Mouse (Mus musculus) kidney, embryonic 16.5 days (tissue): Measurements from ENCODE around the gene Mad2l1bp. TPM values are rescaled to one million over a fixed set of nuclear protein-coding genes. Genes with fewer than 3 reads are reported as not detected.

ENCODE experiments used
- ATAC-seq: fragments of 200-750 bp; cut with Nextera tagmentation; 2 replicates; pipeline ENCODE4 v1.8.0; 2017; ENCODE audit warnings: moderate TSS enrichment; ENCODE audit not compliant: low FRiP score, low TSS enrichment
- H3K27ac ChIP-seq: fragments of 300-500 bp; sonication (generic); 2 replicates; pipeline ENCODE4 v1.5.1; 2014; ENCODE audit warnings: low read length
- H3K27me3 ChIP-seq: fragments of 300-500 bp; sonication (generic); 2 replicates; pipeline ENCODE4 v1.6.1; 2014; ENCODE audit warnings: low read length, control low read depth, mixed read lengths; ENCODE audit not compliant: insufficient read depth
- H3K36me3 ChIP-seq: fragments of 300-500 bp; sonication (generic); 2 replicates; pipeline ENCODE4 v1.6.1; 2014; ENCODE audit warnings: low read length, control low read depth, mixed read lengths; ENCODE audit not compliant: insufficient read depth
- H3K4me1 ChIP-seq: fragments of 300-500 bp; sonication (generic); 2 replicates; pipeline ENCODE4 v1.6.1; 2014; ENCODE audit warnings: low read length, control low read depth, mixed read lengths; ENCODE audit not compliant: insufficient read depth
- H3K4me2 ChIP-seq: fragments of 300-500 bp; sonication (generic); replicated peaks from 2 replicates; pipeline ENCODE4 v1.6.1; 2014; ENCODE audit warnings: low read depth, low read length
- H3K4me3 ChIP-seq: fragments of 300-500 bp; sonication (generic); 2 replicates; pipeline ENCODE4 v1.5.1; 2014; ENCODE audit warnings: mild to moderate bottlenecking, low read length
- H3K9ac ChIP-seq: fragments of 300-500 bp; sonication (generic); replicated peaks from 2 replicates; pipeline ENCODE4 v1.6.1; 2014; ENCODE audit warnings: low read length
- H3K9me3 ChIP-seq: fragments of 300-500 bp; sonication (generic); 2 replicates; pipeline ENCODE4 v1.6.1; 2016; ENCODE audit warnings: low read length, control low read depth
- WGBS: fragments of 180-500 bp; shearing (Covaris S2); extraction: QIAGEN DNeasy Blood & Tissue Kit; methylation state at CpG from one replicate; pipeline ENCODE4 v1.1.7; 2014; 5-methylcytosine and 5-hydroxymethylcytosine counted together
- polyA plus RNA-seq: library from polyadenylated mRNA; unstranded; fragments of >200 nt; fragmentation: Nextera tagmentation; extraction: Ambion mirVana; gene quantifications from 2 replicates; pipeline ENCODE4 v1.2.1, GENCODE M21; 2015

The Mad2l1bp gene
- polyA plus RNA-seq, 1 experiment from 2014 or later = 41.2 TPM

DNA sequence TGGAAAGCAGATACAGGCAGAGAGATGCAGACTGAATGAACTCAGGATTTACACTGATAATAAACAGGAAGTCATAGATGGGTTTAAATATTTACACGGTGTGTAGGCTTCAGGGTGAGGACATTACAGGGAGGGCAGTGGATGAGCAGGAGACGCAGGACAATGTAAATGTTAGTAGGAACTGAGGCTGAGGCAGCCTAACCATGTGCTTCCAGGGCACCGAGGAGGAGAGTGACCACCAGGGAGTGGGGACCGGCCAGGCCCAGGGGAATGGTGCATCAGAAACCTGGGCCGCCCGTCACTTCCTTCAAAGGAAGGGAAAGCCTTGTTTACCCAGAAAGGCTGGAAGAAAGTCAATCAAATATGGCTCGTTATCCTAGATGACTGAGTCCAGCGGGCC, 54.8 kb downstream of the Mad2l1bp start:
- no peak overlapping the region for H3K4me3 ChIP-seq
- H3K36me3 ChIP-seq = no peaks in the 10 kb centered on the region
- no peaks in the 10 kb centered on the region for H3K9me3 ChIP-seq
- H3K4me1 ChIP-seq = peaks cover 15% of the 10 kb centered on the region
- no peak overlapping the region for H3K27ac ChIP-seq
- WGBS = 56% methylated on average over 8 of the region's 8 CpGs
- H3K4me2 ChIP-seq = no peak overlapping the region
- no peak overlapping the region for H3K9ac ChIP-seq
- ATAC-seq = no peak
- H3K27me3 ChIP-seq = no peaks in the 10 kb centered on the region

Other genes starting within 250 kb of the Mad2l1bp start
- 5.7 and 5.9 TPM in 2 replicates for gene Vegfa, start 121.2 kb downstream of the Mad2l1bp start, polyA plus RNA-seq
- gene Mrps18a, start 42.6 kb downstream of the Mad2l1bp start, polyA plus RNA-seq = 159 and 162 TPM in 2 replicates
- gene Rsph9, start 9.3 kb downstream of the Mad2l1bp start, polyA plus RNA-seq = 15.1 and 16.5 TPM in 2 replicates
- gene Gtpbp2, start 7.5 kb upstream of the Mad2l1bp start, polyA plus RNA-seq = 44.8 and 51.2 TPM in 2 replicates
- gene Polh, start 49.1 kb upstream of the Mad2l1bp start, polyA plus RNA-seq = 13.3 and 16.8 TPM in 2 replicates
- 45.5 and 49.5 TPM in 2 replicates for gene Xpo5, start 49.2 kb upstream of the Mad2l1bp start, polyA plus RNA-seq
- 109 TPM in 2 replicates for gene Polr1c, start 94.5 kb upstream of the Mad2l1bp start, polyA plus RNA-seq
- gene Yipf3, start 94.5 kb upstream of the Mad2l1bp start, polyA plus RNA-seq = 132 and 139 TPM in 2 replicates
- 0.64 and 0.67 TPM in 2 replicates for gene Lrrc73, start 100.0 kb upstream of the Mad2l1bp start, polyA plus RNA-seq
- gene Tjap1, start 129.5 kb upstream of the Mad2l1bp start, polyA plus RNA-seq = 45.7 and 49.8 TPM in 2 replicates
- gene Dlk2, start 143.9 kb upstream of the Mad2l1bp start, polyA plus RNA-seq = 0.37 and 0.64 TPM in 2 replicates
- 6.9 and 7.3 TPM in 2 replicates for gene Abcc10, start 174.8 kb upstream of the Mad2l1bp start, polyA plus RNA-seq
- 5.0 and 6.1 TPM in 2 replicates for gene Zfp318, start 230.2 kb upstream of the Mad2l1bp start, polyA plus RNA-seq